Mouse (Mus musculus) cerebellum, adult 18-20 months (tissue): ENCODE data around the gene RPS10-NUDT3.

Source experiments
- DNase-seq, 2 experiments: peaks; one replicate each; pipeline ENCODE4 v3.0.0; 2021

Gene RPS10-NUDT3

DNA sequence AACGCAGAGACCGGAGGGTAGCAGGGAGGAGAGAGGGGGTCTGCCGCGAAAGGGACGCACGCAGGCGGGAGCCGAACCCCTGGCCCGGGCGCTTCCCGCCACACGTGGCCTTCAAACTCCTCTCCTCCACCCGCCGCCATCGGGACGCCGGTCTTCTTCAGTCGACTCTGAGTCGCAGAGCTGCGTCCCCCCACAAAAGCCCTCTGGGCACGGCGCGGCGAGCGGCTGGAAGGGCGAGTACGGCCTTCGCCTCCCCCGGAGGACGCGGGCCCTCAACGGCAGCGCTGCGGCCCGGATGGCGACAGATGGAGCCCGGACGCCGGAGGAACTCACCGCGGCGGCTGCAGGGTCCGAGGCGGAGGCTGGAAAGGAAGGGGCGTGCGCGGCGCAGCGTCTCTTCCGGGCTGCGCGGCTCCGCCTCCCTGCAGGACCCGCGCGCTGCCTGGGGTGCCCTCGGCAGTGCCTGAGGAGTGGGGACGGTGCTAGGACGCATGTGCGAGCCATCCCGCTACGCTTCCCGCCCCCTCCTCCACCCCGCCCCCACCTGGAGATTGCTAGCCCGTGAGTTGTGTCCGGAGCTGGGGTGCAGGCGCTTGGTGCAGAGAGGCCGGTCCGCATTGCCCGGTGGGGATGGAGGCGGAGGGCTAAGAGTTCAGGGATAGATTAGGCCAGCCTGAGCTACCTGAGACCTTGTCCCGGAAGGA lies at the start of gene RPS10-NUDT3:
RPS10-NUDT3 (minus strand) TSS at position 352 of the 704 bp plus-strand sequence.
- peak; percentile 88 to 93 for DNase-seq

DNA sequence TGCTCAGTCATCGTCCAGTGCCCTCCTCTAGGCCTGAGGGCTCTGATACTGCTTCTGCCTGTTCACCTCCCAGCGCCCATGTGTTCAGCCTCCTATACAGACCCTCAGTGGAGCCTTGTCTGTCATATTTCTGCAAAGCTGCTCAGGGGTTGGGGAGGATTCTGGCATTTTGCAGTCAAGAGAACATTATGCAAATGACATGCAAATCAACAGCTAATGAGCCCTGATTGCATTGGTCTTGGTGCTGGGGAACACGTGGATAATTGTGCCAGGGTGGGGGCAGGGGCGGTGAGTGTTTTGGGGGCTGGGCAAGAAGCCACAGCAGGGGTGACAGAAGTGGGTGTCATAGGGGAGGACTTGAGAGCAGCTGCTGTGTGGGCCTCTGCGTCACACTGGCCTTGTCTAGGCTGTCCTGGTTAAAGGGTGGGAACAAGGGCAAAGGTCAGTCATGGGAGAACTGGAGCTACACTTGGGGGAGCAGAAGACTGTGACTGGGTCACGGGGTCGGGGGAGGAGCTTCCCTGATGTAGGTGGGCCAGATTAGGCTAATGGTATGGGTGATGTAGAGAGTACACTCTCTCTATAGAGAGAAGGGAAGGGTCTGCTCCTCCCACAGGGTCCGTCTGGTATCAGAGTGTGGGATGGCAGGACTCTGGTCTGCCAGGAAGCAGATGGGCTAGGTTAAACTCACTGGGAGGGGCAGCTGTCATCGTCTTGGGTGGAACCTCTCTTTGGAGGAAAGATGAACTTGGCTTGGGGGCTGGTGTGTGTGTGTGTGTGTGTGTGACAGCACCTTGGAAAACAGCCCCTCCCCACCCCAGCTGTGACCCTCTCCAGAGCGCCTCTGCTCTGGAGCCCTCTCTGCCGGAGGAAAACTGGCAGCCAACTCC lies 44.1 kb upstream of the RPS10-NUDT3 start:
- DNase-seq = peak in 1 of 2 experiments; percentile 39

DNA sequence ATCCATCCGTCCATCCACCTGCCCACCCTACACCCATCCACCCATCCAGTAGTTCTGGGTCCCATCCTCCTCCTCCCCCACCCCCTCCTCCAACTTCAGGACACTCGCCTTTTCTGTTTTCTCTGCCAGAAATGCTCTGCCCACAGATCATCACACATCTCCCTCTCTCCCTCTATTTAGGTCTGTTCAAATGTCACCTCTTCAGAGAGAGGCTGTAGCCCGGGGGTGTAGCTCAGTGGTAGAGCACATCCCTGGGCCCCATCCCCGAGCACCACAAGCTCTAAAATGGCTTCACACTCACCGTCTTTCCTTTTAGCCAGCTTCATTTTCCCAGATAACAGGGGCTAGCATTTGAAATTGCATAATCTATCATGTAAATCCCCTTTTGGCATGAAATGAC lies 42.7 kb upstream of the RPS10-NUDT3 start:
- DNase-seq = no peak

DNA sequence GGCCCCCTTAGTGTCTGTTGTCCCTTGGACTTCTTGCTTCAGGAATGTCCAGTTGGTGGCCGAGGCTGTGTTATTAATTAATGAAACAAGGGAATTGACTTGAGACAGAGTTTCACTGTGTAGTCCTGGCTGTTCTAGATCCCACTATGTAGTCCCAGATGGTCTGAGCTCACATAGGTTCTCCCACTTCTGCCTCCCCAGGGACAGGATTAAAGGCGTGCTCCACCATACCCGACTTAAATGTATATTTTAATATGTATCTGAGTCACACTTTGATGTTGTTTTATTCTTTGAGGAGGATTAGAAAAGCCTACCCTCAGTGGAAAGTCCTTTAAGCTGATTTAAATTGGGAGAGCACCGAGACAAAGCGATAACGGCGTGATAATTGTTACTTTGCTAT lies 41.2 kb upstream of the RPS10-NUDT3 start:
- DNase-seq = no peak

DNA sequence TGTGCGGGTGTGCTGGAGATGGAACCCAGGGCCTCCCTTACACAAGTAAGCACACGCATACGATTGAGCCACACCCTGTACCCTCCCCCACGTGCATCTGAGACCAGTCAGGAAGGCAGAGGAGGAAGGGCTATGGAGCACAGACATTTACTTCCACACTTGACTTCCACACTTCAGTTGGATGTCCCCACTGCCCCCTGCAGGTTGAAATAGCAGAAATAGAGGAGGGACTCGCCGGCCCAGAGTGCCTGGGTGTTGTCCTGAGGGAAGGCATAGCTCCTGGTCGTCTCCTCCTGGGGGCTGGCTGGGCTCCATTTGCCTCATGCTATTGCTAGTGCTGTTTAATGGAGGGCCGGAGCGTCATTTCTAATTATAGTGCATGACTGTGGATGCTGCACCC lies 40.4 kb upstream of the RPS10-NUDT3 start:
- peak; percentile 50 to 54 for DNase-seq

DNA sequence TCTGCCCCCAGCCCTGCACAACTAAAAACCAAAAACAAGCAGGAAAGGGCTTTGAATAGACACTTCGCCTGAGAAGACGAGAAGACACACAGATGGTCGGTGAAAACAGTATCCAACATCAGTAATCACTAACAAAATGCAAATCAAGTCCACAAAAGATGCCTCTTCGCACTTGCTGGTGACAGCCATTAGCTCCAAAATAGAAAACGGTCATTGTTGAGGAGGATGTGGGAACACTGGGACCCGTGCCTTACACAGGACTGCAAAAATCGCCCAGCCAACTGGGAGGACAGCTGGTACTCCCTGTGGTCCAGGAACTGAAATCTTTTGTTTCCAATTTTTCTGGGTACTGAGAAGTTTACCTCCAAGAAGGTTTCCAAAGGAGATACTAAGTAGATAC lies 38.9 kb upstream of the RPS10-NUDT3 start:
- DNase-seq = peak in 1 of 2 experiments; percentile 51

DNA sequence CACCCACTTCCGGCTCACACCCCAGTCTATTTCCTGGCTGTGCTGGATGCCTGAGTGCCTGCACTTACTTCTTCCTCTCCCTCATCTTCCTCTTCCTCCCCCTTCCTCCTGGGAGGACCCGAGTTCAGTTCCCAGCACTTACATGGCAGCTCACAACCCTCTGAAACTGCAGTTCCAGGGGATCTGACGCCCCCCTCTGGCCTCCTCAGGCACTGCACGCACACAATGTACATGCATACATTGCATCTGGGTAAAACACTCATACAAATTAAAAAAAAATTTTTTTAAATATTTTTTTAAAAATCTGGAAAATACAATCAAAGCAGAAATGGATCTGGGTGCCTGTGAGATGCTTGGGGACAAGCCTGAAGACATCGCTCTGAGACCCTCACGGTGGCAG lies 36.7 kb upstream of the RPS10-NUDT3 start:
- DNase-seq = no peak

DNA sequence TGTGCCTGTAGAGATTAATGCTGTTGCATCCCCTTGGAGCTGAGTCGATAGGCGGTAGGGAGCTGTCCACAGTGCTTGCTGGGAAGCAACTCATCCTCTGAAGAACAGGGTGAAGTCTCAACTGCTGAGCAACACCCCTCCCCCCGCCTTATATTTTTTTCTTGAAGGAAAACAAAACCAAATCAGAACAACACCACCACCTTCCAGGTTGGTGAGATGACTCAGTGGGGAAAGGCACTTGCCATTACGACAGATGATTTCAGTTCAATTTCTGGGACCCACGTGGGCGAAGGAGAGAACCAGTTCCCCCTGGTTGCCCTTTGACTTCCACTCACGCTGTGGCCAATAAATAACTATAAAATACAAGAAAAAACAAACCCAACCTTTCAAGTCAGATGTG lies 23.7 kb upstream of the RPS10-NUDT3 start:
- DNase-seq = no peak

DNA sequence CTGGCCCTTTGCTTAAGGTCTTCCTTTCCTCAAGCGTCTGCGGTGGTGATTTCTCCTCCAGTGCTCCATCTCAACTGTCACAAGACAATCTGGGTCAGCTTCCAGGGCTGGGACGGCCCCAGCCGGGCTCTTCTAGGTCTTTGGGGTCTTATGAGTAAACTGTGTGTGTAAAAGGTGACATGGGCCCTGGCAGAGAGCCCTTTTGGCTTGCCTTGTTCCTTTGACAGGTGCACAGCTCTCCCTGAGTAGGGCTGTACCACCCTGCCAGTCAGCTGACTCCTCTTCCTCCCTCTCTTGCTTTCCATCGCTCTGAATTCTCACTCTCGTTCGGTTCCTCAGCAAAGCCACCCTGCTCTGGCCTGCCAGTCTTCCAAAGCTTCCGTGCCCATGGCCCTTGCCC lies 22.1 kb upstream of the RPS10-NUDT3 start:
- peak; percentile 84 to 86 for DNase-seq

DNA sequence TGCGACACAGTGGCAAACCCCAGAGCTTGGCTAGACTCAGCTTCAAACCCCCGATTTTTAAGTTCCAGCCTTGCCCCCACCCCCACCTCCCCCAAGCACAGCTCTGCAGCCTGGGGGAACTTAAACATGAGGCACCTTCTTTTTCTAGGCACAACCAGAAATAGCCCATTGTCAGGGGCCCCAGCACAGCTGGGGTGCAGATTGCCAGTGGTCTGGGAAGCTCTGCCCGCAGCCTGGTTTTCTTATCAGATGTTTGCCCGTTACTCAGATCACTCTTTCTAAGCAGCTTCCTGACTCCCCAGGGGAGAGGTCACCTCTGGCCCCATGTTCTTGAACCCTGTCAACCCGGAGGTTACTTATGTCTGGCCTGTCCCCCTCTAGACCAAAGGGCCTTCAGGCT lies 21.4 kb upstream of the RPS10-NUDT3 start:
- DNase-seq = no peak

DNA sequence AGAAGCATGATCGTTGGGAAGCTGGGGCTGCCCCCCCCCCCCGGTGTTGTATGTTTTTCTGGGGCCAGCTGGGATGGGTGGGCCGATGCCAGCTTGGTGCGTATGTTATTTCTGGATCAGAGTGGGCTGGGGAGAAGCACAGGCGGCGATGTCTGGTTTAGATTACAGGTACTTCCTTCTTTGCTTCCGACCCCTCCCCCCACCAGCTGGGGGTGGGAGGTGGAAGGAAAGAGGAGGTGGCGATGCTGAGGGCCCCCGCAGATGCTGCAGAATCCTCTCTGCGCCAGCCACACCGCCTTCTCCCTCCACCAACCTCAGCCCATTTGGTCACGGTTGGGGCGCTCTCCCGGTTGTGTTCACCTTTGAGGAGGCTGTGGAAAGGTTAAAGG lies 21.0 kb upstream of the RPS10-NUDT3 start:
- peak; percentile 72 to 77 for DNase-seq

DNA sequence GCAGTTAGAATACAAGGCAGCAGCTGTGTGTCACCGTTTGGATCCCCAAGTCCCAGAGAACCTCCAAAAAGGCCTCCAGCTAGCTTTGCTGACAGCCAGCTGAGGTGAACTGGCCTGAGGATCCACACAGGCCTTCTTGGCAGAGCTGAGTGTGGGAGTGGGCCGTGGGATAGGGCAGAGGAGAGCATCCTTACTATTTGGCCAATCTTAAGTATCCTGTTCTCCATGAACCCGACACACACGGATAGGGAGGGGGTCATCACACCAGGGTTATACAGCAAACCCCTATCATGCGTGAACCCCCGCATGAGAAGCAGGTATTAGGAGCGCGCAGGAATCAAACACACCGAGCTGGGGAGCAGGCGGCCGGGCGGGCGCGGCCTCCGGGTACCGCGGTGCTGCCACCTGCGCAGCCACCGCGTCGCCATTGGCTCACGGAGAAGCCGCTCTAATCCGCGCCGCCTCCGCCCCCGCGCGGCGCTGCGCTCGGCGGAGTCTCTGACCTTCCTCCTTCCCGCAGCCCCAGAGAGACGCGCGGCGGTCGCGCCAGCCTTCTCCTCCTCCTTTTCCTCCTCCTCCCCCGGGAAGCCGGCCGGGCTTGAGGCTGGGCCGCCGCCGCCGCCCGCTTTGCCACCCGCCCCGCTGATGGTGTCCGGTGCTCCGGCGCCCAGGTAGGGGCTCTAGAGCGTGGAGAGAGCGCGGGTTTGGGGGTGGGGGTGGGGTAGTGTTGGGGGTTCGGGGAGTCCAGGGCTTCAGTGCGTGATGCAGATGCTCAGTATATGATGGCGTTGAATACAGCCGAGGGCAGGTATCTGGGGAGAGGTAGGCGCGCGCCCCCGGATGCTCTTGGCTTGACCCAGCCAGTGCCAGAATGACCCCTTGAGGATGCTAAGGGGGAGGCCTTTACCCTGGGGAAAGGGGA lies 20.3 kb upstream of the RPS10-NUDT3 start, which contains the start of gene Pacsin1:
Pacsin1 (plus strand) TSS at position 421 of the 922 bp plus-strand sequence.
- peak; percentile 90 to 94 for DNase-seq

DNA sequence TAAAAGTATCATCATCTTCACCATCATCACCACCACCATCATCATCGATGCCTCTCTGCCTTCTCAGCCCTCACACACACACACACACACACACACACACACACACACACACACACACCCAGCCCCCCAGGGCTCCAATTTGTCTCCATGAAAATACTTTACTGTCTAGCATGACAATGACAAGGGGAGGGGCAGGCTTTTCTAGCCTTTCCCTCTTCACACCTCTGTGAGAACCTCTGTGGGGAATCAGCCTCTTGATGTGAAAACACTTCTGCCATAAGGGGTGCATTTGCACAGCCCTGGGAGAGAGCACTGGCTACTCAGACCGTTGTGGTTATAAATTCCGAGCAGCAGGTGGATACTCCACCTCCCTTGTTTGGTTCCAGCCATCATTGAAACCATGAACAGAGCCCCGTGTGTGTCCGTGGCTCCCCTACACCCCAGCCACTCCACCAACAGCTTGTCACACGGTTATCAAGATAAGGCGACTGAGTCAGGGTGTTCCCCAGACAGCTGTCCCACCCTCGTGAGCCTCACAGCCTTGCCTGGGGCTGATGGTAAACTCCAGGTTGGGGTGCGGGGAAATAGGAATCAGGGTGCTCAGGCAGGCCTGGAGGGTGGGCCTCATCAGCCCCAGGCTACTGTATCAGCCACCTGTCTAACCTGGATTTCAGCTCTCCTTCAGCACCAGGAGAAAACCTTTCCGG lies 18.4 kb upstream of the RPS10-NUDT3 start:
- no peak for DNase-seq

DNA sequence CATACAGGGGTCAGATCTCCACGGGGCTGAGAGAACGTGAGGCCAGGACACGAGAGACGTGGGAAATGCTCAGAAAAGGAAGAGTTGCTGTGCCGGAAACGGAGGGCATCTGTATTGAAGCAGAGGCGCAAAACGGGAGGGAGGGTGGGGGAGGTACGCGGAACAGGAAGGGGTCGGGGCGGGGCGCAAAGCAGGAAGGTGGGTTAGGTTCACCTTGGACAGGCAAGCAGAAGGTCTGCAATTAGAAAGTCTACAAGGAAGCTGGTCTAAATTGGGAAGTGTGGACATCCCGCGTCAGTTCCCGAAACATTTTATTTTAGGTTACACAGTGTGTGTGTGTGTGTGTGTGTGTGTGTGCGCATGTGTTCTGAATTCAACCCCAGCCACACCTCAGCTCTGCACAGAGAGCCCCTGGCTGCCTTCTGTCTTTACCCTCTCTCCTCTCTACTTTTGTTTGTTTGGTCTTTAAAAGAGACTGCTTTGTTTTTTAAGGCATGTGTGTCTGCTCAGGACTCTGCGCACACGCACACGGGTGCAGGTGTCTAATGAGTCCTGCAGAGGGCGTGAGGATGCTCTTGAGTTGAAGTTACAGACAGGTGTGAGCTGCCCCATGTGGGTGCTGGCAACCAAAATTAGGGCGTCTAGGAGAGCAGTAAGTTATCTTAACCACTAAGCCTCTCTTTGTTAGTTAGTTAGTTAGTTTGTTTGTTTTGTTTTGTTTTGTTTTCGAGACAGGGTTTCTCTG lies 17.2 kb upstream of the RPS10-NUDT3 start:
- no peak for DNase-seq

DNA sequence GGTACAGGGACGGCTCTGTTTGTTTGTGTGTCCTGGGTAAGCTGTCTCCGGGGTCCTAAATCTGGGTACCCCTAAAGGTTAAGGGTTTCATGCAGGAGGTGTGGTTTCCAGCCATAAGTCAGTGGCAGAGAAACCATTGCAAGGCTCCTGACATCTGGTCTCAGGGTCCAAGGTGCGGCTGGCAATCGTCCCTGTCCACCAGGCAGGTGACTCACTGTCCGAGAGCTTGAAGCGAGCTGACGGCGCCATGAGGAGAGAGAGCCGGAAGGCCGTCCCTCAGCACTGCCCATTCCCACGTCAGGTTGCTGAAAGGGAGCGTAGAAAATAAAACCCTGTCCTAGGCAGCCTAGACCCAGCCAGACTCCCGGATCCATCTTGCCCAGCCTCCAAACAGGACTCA lies 15.6 kb upstream of the RPS10-NUDT3 start:
- peak; percentile 55 for DNase-seq

DNA sequence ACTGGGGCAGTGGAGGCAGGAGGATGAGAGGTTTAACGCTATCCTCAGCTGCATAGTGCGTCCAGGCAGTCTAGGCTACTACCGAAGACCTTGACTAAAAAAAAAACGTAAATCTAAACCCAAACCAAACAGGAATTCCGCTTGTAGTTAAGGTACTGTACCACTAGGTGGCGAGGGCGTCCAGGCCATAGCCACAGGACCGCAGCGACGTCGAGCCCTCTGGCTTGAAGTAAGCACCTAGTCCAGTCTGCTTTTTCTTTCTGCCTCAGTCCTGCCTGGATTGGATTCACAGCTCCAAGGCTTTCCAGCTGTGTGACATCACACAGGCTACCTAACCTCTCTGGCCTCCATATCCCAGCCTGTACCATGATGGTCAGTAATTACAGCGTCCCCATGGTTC lies 15.1 kb upstream of the RPS10-NUDT3 start:
- peak; percentile 86 to 88 for DNase-seq

DNA sequence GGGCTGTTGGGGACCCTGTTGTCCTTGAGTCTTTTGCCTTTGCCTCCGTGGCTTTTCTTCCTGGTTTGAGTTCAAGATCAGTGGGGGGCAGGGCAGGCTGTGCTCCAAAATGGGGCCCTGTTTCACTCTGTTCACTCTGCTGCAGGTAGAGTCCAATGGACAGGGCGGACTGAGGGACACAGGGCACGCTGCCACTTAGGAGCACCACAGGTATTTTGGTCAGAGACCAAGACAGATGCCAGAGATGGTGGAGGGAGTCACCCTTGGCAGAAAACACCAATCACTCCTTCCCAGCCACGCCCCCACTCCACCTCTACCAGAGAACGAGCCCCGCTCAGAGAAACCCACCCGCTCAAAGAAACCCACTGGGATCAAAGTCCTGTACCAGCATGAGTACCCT lies 10.8 kb upstream of the RPS10-NUDT3 start:
- DNase-seq = peak; percentile 53 to 62

DNA sequence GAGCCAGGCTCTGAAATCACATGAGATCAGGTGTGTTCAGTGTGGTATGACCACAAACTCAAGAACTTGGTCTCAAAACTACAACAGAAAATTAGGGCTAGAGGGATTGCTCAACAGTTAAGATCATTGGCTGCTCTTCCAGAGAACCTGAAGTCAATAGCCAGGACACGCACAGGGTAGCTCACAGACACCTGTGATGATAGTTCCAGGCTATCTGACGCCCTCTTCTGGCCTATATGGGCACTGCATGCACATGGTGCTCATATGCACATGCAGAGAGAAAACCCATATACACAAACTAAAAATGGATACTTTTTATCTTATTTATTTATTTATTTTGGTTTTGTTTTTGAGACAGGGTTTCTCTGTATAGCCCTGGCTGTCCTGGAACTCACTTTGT lies 9.6 kb upstream of the RPS10-NUDT3 start:
- no peak for DNase-seq

DNA sequence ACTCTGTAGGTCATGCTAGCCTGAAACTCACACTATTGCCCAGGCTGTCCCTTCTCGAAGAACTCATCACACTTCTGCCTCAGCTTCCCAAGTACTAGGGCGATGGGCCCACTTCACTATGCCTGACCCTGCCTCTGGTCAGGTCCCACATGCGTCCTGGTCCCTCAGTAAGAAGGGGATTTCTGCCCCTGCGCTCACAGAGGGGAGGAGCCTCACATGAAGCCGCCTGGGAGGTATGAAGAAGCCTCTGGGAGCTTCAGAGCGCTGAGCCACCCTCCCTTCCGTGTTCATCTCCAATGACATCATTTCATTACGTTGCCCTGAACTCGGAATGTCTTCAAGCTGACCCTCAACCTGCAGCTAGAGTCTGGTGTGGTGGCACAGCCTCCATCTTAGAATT lies 8.7 kb upstream of the RPS10-NUDT3 start:
- DNase-seq = no peak

DNA sequence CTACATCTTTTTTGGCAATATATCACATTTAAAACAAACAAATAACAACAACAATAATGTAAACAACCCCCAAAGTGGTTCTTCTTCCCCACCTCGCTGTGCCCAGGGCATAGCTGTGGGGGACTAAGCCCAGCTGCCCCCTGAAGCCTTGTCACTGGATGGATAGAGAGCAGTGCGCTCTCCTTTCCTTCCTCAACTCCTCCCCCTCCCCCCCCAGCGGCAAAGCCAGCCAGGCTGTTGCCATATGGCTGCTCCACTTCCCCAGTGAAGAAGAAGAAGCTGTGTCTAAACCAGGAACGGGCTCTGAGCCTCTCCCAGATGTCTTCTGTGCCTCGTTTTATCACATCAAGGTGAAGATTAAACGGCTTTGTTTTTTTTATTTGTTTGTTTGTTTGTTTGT lies 8.1 kb upstream of the RPS10-NUDT3 start:
- peak; percentile 64 to 76 for DNase-seq

DNA sequence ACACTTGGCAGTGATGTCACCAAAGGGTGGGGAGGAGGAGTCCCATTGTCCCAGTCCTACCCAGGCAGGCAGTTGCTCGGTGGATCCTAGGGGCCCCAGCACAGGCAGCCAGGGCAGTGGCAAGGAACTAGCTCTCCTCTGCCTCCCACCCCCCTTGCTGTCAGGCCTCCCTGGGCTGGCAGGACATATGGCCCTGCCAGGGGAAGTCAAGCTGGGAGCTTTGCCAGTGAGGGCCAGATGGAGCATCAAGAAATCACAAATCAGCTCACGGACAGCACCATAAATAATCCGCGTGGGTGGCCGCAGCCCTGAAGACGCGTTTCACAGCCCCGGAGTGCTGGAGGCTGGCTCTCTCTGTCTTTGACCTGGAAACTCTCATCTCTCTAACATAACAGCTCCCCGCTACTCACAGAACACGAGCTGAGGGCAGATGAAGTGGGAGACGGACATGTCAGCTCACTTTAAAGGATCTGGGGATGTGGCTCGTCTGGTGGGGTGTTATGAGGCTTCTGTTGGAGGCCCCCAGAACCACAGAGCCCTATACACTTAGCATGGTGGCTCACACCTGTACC lies 7.6 kb upstream of the RPS10-NUDT3 start:
- peak; percentile 97 for DNase-seq
